Mouse (Mus musculus) G1E (cell line): ENCODE data around the gene Flt3l.

Experiments
- CTCF ChIP-seq: IDR thresholded peaks from 2 replicates; pipeline ENCODE4 v1.5.1; 2012; ENCODE audit warnings: low read depth, low read length, inconsistent platforms, mixed read lengths
- GATA1 ChIP-seq: IDR thresholded peaks from 2 replicates; pipeline ENCODE4 v1.6.1; 2012; ENCODE audit warnings: borderline replicate concordance, low read length, inconsistent platforms, mixed read lengths
- TAL1 ChIP-seq: conservative IDR thresholded peaks from 2 replicates; pipeline ENCODE4 v1.6.1; 2012; ENCODE audit warnings: low read depth, low read length, inconsistent platforms, mixed read lengths

DNA sequence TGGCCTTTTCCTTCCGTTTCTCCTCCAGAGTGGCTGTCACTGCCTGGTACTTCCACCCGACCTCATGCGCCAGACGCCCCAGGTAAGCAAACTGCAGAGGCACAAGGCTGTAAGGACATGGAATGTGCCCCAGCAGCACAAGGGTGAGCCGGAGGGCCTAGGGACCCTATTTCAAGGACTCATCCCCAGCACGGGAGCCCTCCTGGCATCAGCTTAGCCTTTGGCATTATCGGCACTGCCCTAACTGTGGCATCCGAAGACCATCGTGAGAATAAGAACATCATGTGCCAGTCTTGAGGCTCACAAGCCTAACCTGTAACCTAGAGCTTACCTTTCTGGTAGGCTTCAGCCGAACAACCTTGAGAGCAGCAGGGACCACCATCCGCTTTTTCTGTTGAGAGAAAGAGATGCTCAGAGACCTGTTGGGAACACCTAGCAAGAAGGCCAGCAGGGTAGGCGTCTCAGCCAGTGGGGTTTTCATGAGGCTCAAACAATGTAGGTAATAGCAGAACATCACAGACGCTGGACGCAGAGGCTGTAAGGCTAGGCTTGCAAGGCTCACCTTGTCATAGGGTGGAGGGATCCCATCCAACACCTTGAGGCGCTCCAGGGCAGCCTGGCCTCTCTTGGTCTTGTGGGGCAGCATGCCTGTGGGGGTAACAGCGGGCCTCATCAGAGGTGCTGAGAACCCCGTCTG is 9.9 kb downstream of the Flt3l start:
- TF ChIP-seq CTCF = no peak
- TF ChIP-seq TAL1 = no peak
- no peak for TF ChIP-seq GATA1
